Mouse (Mus musculus) MEL (cell line): ENCODE measurements around the gene Ces1d. TPM values are rescaled to one million over a fixed set of nuclear protein-coding genes. Genes with fewer than 3 reads are reported as not detected.

ENCODE experiments used
- DNase-seq: peaks from one replicate; pipeline ENCODE4 v3.0.0; 2011; ENCODE audit warnings: low read depth, low spot score
- H3K27ac ChIP-seq: 2 replicates; pipeline ENCODE4 v1.5.1; 2012; ENCODE audit warnings: low read depth, mild to moderate bottlenecking, control low read depth, low read length, moderate library complexity; ENCODE audit not compliant: control insufficient read depth
- H3K27me3 ChIP-seq, 2 experiments: fragments of 150-350 bp in 1 of 2; sonication (generic) in 1 of 2; 2 replicates each; pipeline ENCODE4 v1.6.1; 2012; ENCODE audit warnings: low read length in 2 of 2, mild to moderate bottlenecking in 2 of 2, improper control_type of control experiment in 1 of 2, moderate library complexity in 1 of 2; ENCODE audit not compliant: insufficient read depth in 2 of 2, control insufficient read depth in 1 of 2
- H3K36me3 ChIP-seq, 2 experiments: 2 replicates each; pipeline ENCODE4 v1.6.1; 2012 to 2014; ENCODE audit warnings: low read length in 2 of 2, improper control_type of control experiment in 1 of 2, inconsistent platforms in 1 of 2, mild to moderate bottlenecking in 1 of 2; ENCODE audit not compliant: insufficient read depth in 2 of 2, control insufficient read depth in 1 of 2
- H3K4me1 ChIP-seq, 2 experiments: fragments of 150-350 bp in 1 of 2; sonication (generic) in 1 of 2; 2 replicates each; pipeline ENCODE4 v1.6.1; 2012; ENCODE audit warnings: low read length in 2 of 2, improper control_type of control experiment in 1 of 2, mild to moderate bottlenecking in 1 of 2; ENCODE audit not compliant: insufficient read depth in 2 of 2, control insufficient read depth in 1 of 2
- H3K4me3 ChIP-seq, 2 experiments: fragments of 150-350 bp in 1 of 2; sonication (generic) in 1 of 2; 2 replicates each; pipeline ENCODE4 v1.5.1; 2012; ENCODE audit warnings: low read depth in 2 of 2, low read length in 2 of 2, mild to moderate bottlenecking in 2 of 2, moderate library complexity in 2 of 2, control low read depth in 1 of 2, improper control_type of control experiment in 1 of 2; ENCODE audit not compliant: control insufficient read depth in 1 of 2, insufficient read depth in 1 of 2
- H3K79me2 ChIP-seq: 2 replicates; pipeline ENCODE4 v1.6.1; 2012; ENCODE audit warnings: mild to moderate bottlenecking, low read length, moderate library complexity; ENCODE audit not compliant: control insufficient read depth, poor library complexity, insufficient read depth
- H3K9ac ChIP-seq: 2 replicates; pipeline ENCODE4 v1.6.1; 2012; ENCODE audit warnings: low read depth, mild to moderate bottlenecking, control low read depth, low read length, moderate library complexity; ENCODE audit not compliant: control insufficient read depth, poor library complexity, severe bottlenecking
- H3K9me3 ChIP-seq: fragments of 150-350 bp; sonication (generic); replicated peaks from 2 replicates; pipeline ENCODE4 v1.6.1; 2012; ENCODE audit warnings: mild to moderate bottlenecking, low read length, improper control_type of control experiment, moderate library complexity; ENCODE audit not compliant: insufficient read depth
- E2F4 ChIP-seq: IDR thresholded peaks from 2 replicates; pipeline ENCODE4 v1.6.1; 2011; ENCODE audit warnings: low read depth, low read length, improper control_type of control experiment, borderline replicate concordance
- ELF1 ChIP-seq: IDR thresholded peaks from 2 replicates; pipeline ENCODE4 v1.6.1; 2014; ENCODE audit warnings: low read depth, mild to moderate bottlenecking, inconsistent platforms, low read length, improper control_type of control experiment, moderate library complexity
- ETS1 ChIP-seq: IDR thresholded peaks from 2 replicates; pipeline ENCODE4 v1.6.1; 2012; ENCODE audit warnings: low read depth, mild to moderate bottlenecking, inconsistent platforms, low read length, improper control_type of control experiment, moderate library complexity
- GABPA ChIP-seq: IDR thresholded peaks from 2 replicates; pipeline ENCODE4 v1.6.1; 2012; ENCODE audit warnings: low read depth, mild to moderate bottlenecking, inconsistent platforms, low read length, improper control_type of control experiment, moderate library complexity
- GATA1 ChIP-seq: IDR thresholded peaks from 2 replicates; pipeline ENCODE4 v1.6.1; 2011; ENCODE audit warnings: low read depth, low read length, improper control_type of control experiment
- HCFC1 ChIP-seq: IDR thresholded peaks from 2 replicates; pipeline ENCODE4 v1.6.1; 2012; ENCODE audit warnings: low read depth, mild to moderate bottlenecking, inconsistent platforms, low read length, improper control_type of control experiment, moderate library complexity
- JUND ChIP-seq: IDR thresholded peaks from 2 replicates; pipeline ENCODE4 v1.6.1; 2011; ENCODE audit warnings: low read depth, mild to moderate bottlenecking, improper control_type of control experiment, low read length
- KAT2A ChIP-seq: conservative IDR thresholded peaks from 2 replicates; pipeline ENCODE4 v1.6.1; 2012; ENCODE audit warnings: low read depth, low read length, improper control_type of control experiment, inconsistent platforms
- MAX ChIP-seq: IDR thresholded peaks from 2 replicates; pipeline ENCODE4 v1.6.1; 2011; ENCODE audit warnings: low read length, improper control_type of control experiment
- MEF2A ChIP-seq: IDR thresholded peaks from 2 replicates; pipeline ENCODE4 v1.6.1; 2014; ENCODE audit warnings: low read depth, mild to moderate bottlenecking, inconsistent platforms, low read length, improper control_type of control experiment; ENCODE audit not compliant: poor library complexity, insufficient replicate concordance, severe bottlenecking; ENCODE audit errors: extremely low read depth
- MXI1 ChIP-seq: IDR thresholded peaks from 2 replicates; pipeline ENCODE4 v1.6.1; 2011; ENCODE audit warnings: mild to moderate bottlenecking, low read depth, low read length, improper control_type of control experiment
- MYB ChIP-seq: IDR thresholded peaks from 2 replicates; pipeline ENCODE4 v1.6.1; 2011; ENCODE audit warnings: mild to moderate bottlenecking, low read depth, low read length, improper control_type of control experiment
- POLR2A ChIP-seq, 2 experiments: IDR thresholded peaks; 2 replicates each; pipeline ENCODE4 v1.6.1; 2011 to 2012; ENCODE audit warnings: low read length in 2 of 2, mild to moderate bottlenecking in 2 of 2, control low read depth in 1 of 2, improper control_type of control experiment in 1 of 2, low read depth in 1 of 2, moderate library complexity in 1 of 2; ENCODE audit not compliant: control insufficient read depth in 1 of 2, insufficient read depth in 1 of 2, poor library complexity in 1 of 2
- POLR2AphosphoS5 ChIP-seq: IDR thresholded peaks from 2 replicates; pipeline ENCODE4 v1.6.1; 2012; ENCODE audit warnings: low read depth, borderline replicate concordance, mild to moderate bottlenecking, inconsistent platforms, low read length, moderate library complexity, mixed read lengths
- RCOR1 ChIP-seq: IDR thresholded peaks from 2 replicates; pipeline ENCODE4 v1.6.1; 2012; ENCODE audit warnings: low read depth, mild to moderate bottlenecking, inconsistent platforms, low read length, improper control_type of control experiment
- SIN3A ChIP-seq: IDR thresholded peaks from 2 replicates; pipeline ENCODE4 v1.6.1; 2012; ENCODE audit warnings: low read length, improper control_type of control experiment, inconsistent platforms
- UBTF ChIP-seq: IDR thresholded peaks from 2 replicates; pipeline ENCODE4 v1.6.1; 2012; ENCODE audit warnings: low read depth, mild to moderate bottlenecking, inconsistent platforms, low read length, improper control_type of control experiment, moderate library complexity, borderline replicate concordance; ENCODE audit not compliant: insufficient read depth
- USF1 ChIP-seq: IDR thresholded peaks from 2 replicates; pipeline ENCODE4 v1.6.1; 2014; ENCODE audit warnings: low read depth, mild to moderate bottlenecking, inconsistent platforms, low read length, improper control_type of control experiment, moderate library complexity
- ZC3H11A ChIP-seq: IDR thresholded peaks from 2 replicates; pipeline ENCODE4 v1.6.1; 2012; ENCODE audit warnings: low read depth, mild to moderate bottlenecking, inconsistent platforms, low read length, improper control_type of control experiment
- ZKSCAN1 ChIP-seq: IDR thresholded peaks from 2 replicates; pipeline ENCODE4 v1.6.1; 2012; ENCODE audit warnings: low read depth, mild to moderate bottlenecking, inconsistent platforms, low read length, improper control_type of control experiment, moderate library complexity
- ZMIZ1 ChIP-seq: IDR thresholded peaks from 2 replicates; pipeline ENCODE4 v1.6.1; 2012; ENCODE audit warnings: low read depth, mild to moderate bottlenecking, inconsistent platforms, low read length, improper control_type of control experiment, moderate library complexity
- polyA plus RNA-seq, 2 experiments: library from polyadenylated mRNA; stranded (reverse) in 1 of 2; unstranded in 1 of 2; fragments of >175 nt in 1 of 2; fragments of >200 nt in 1 of 2; gene quantifications; 2 replicates each; pipeline versions ENCODE4 v1.2.1 to v1.2.4; 2012; ENCODE audit warnings: low replicate concordance in 2 of 2, low read depth in 1 of 2; ENCODE audit not compliant: insufficient read length in 2 of 2, insufficient read depth in 1 of 2, missing spikeins in 1 of 2
- total RNA-seq: library from RNA; depleted of rRNA; stranded (reverse); fragments of 300-350 nt; gene quantifications from 2 replicates; pipeline ENCODE4 v1.2.3, GENCODE M21; 2012

The Ces1d gene
- total and polyA plus RNA-seq, 3 experiments = not detected

GRCm38 (mm10) chr8:93151401-93151800 lies 46.2 kb downstream of the Ces1d start:
- Histone ChIP-seq H3K4me1 (no peaks in the 10 kb centered on the region), H3K9me3 (no peaks in the 10 kb centered on the region), H3K9ac (no peak overlapping the region), H3K27me3 (no peaks in the 10 kb centered on the region), H3K4me3 (no peak overlapping the region), H3K27ac (no peak overlapping the region), H3K79me2 (no peaks in the 10 kb centered on the region), H3K36me3 (no peaks in the 10 kb centered on the region)
- no peak for DNase-seq
- TF ChIP-seq SIN3A = no peak
- no peak for TF ChIP-seq JUND
- no peak for TF ChIP-seq UBTF
- TF ChIP-seq ELF1 = no peak
- TF ChIP-seq GATA1 = no peak
- no peak for TF ChIP-seq ZC3H11A
- TF ChIP-seq MYB = no peak
- no peak for TF ChIP-seq MEF2A
- TF ChIP-seq E2F4 = no peak
- no peak for TF ChIP-seq POLR2AphosphoS5
- no peak for TF ChIP-seq HCFC1
- TF ChIP-seq RCOR1 = no peak
- TF ChIP-seq KAT2A = no peak
- no peak for TF ChIP-seq ZKSCAN1
- no peak for TF ChIP-seq ETS1
- TF ChIP-seq MAX = no peak
- no peak for TF ChIP-seq MXI1
- no peak for TF ChIP-seq GABPA

DNA sequence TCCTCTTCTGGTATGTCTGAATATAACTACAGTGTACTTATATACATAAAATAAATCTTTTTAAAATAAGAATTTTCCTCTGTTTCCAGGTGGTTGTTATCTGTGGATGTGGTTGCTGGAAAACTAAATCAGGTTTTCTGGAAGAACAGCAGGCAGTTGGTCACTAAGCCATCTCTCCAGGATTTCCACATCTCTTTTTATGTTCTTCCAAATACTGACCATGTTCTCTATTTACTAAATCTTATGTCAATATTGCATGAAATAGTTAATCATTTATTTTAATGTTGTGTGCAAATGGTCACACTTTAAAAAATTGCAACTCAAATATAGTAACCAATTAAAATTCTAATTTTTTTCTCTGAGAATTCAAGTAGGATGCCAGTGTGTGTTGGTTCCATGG lies 50.3 kb downstream of the Ces1d start:
- Histone ChIP-seq H3K4me3 (no peak overlapping the region), H3K27ac (no peak overlapping the region), H3K27me3 (no peaks in the 10 kb centered on the region), H3K9me3 (no peaks in the 10 kb centered on the region), H3K4me1 (no peaks in the 10 kb centered on the region), H3K36me3 (no peaks in the 10 kb centered on the region), H3K9ac (no peak overlapping the region), H3K79me2 (no peaks in the 10 kb centered on the region)
- TF ChIP-seq USF1 (no peak), MYB (no peak), GABPA (no peak), POLR2A (IDR thresholded peaks at IDR 0.05; ENCODE audit: control insufficient read depth in 1 of 2, insufficient read depth in 1 of 2, low read depth in 1 of 2, low read length in 2 of 2, poor library complexity in 1 of 2) (no peak), MEF2A (no peak), E2F4 (no peak), ZMIZ1 (no peak), SIN3A (no peak), ETS1 (no peak), ZC3H11A (no peak), MXI1 (no peak)
- no peak for DNase-seq
